Mouse (Mus musculus) megakaryocyte-erythroid progenitor cell, adult 5-6 weeks (primary cell): ENCODE measurements around the gene Ncl. TPM values are rescaled to one million over a fixed set of nuclear protein-coding genes. Genes with fewer than 3 reads are reported as not detected.

ENCODE experiments used
- ATAC-seq: replicated peaks from 2 replicates; pipeline ENCODE4 v1.8.0; 2016; ENCODE audit warnings: mild to moderate bottlenecking, inconsistent platforms; ENCODE audit not compliant: severe bottlenecking, poor library complexity, low FRiP score, low TSS enrichment
- total RNA-seq, 2 experiments: library from RNA; stranded (forward) in 1 of 2; stranded (reverse) in 1 of 2; fragments of 200-1000, 215-1000 nt in 1 of 2; fragments of >200 nt in 1 of 2; fragmentation: Nextera tagmentation in 1 of 2; gene quantifications; 2 replicates each; pipeline ENCODE4 v1.2.3; 2014 to 2017

The Ncl gene
- total RNA-seq, 2 experiments from 2014 or later = 973 to 1,577 TPM

DNA sequence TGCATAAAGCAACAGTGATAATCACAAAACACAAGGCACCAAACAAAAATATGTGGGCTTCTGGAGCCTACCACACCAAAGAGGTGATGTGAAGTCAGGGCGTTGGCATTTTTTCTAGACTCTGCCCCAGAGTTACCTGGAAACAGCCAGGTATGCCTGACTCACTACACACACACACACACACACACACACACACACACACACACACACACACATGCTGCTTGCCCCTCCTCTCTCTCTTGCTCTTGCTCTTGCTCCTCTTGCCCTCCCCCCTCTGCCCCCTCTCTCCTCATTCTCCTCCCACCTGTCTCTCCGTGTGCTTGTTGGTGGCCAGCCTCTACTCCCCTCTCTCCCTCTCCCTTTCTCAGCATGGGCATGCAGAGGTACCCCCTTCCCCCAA is 22.9 kb downstream of the Ncl start:
- ATAC-seq = no peak

DNA sequence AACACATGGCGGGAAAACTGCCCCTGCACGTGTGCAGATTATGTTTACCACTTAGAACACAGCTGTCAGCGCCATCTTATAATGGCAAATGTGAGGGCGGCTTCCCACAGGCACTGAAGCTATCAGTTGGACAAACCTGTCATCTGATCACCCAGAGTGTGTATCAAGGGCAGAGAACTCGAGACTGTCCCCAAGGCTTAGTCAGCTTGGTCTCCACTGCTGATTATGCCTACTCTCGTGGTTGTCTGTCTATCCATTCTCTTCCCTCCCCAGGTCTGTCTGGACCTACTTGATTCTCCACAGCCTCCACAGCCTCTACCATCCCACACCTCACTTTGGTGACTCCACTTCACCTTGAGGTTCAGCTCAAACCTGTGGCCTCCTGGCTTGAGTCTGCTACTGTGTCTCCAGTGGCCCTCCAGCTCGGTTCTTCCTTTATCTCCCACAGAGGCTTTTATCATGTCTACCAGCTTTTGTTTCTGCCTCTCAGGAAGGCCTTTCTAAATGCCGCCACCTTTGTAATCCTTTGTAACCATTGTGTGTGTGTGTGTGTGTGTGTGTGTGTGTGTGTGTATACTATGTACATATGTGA is 38.3 kb downstream of the Ncl start:
- ATAC-seq = peak; percentile 59

DNA sequence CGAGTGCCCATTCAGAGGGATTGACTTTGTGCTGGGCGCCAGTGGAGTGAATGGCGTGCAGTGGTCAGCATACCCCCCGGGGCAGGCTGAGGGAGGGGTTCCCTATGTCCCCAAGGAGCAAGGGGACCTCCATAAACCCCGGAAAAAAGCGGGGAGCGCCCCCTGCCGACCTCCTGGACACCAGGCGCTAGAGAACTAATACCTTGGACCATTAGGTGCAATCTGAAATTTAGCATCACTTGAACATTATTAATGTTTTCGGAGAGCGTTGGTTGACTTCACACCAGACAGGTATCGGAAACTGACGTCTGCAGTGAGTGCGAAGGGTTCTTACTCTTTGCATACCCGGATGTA is 45.5 kb downstream of the Ncl start:
- no peak for ATAC-seq

DNA sequence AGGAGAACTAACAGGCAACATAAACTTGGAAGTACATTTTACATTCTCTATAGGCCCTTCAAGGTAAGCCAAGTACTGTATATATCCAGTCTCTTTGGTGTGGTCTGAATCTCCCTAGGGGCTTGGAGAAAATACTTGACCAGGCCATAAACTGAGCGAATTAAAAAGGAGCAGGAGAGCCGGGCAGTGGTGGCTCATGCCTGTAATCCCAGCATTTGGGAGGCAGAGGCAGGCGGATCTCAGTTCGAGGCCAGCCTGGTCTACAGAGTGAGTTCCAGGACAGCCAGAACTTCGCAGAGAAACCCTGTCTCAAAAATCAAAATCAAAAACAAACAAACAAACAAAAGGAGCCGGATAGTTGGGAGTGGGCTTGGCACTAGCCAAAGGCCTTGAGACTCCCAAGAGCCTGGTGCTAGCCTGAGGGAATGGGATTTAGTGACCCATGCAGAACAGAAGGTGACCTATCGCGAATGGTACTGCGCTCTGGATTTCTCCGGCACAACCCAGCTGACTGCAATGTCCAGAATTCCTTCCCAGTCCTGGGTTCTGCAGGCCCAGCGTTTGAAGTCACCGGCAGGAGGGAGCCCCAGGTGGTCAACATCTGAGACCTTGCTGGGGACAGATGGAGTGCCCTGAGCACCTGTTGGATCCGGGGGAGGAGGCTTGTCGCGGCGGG is 46.0 kb downstream of the Ncl start:
- no peak for ATAC-seq

DNA sequence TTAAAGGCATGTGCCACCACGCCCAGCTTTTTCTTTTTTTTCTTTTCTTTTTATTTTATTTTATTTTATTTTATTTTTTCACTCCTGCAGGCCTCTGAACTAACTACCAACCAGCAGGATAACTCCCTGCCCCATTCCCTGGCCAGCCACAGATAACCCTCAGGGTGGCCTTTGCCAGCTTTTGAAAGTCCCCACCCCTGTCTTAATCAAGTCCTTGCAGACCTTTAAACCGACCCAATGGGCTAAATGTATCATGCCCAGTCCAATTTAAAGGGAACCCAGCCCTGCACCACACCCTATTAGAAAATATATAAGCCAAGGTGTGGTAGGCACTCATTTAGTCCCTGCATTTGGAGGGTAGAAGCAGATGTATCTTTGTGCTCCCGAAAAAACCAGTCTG is 46.9 kb downstream of the Ncl start:
- ATAC-seq = peak; percentile 91

DNA sequence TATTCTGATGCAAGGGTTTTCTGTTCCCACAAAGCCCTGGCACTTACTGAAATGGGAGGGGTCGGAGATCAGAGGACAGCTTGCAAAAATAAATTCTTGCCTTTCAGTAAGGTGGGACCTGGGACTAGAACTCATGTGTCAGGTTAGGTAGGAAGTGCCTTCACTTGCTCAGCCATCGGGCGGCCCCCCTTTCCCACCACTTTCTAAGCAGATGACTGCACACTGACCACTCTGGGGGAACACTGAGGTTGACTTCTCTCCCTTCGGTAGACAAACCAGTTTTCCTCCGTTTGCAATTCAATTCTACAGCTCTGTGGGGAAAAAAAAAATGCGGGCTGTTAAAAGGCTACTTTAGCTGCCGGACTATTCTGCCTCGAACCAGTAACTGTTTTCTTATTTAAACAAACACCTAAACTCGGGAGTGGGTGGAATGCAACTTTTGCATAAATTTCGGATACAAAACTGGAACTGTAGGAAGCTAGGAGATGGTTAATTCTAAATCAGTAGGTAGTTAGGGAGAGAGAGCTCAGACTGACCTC is 47.7 kb downstream of the Ncl start:
- ATAC-seq = no peak

DNA sequence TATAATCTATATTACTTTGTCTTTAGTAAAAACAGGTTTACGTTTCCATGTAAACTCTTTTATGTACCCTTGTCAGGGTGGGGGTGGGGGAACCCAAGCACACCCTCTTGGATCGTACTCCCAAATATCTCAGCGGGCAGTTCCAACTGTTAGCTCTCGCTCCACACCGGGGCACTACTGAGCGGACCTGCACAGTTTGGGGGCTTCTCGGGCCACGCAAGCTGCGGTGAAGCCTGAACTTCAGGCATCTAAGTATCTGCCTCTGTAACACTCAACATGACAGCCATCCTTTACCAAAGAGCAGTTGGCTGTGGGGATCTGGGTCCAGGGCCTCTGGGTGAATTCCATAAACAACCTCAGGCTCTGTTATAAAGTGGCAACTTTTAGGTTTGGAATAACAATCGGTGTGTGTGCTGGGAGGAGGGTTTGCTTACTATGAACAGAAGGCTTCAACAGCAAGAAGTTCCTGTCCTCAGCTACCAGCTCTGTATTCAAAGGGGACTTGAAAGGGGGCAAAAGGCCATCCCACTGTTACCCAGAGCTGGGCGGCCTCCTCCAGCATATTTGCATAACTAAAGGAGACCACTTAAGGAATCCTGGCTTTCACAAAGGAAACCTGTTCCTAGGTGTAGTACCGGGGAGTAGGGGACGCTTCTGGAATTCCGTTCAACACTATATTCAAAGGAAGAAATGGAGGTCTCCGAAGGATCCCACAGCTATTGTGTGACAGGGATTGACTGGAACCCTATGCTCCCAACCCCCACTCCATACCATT is 48.5 kb downstream of the Ncl start:
- no peak for ATAC-seq

DNA sequence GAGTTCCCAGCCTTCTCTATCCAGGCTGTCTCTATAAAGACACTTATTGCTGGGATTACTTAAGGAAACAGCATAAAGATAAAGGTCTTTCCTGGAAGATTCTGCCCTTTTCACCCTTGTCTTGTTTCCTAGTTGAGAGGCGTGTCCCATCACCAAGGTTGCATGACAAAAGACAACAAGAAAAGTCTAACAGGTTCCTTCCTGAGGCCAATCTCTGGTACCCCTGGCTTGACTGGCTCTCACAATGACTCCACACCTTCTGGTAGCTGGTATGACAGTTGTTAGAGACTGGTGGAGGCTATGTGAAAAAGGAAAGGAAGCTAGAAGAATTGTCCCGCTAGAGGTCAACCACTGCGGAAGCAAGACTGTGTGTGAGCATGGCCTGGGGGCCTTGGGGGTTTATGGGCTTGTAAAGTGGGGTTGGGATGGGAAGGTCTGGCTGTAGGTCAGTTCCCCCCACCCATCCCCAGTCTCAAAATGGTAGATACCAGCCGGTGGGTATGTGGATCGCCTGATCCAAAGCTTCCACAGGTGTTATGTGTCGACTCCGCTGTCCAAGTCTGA is 49.8 kb downstream of the Ncl start:
- ATAC-seq = no peak

DNA sequence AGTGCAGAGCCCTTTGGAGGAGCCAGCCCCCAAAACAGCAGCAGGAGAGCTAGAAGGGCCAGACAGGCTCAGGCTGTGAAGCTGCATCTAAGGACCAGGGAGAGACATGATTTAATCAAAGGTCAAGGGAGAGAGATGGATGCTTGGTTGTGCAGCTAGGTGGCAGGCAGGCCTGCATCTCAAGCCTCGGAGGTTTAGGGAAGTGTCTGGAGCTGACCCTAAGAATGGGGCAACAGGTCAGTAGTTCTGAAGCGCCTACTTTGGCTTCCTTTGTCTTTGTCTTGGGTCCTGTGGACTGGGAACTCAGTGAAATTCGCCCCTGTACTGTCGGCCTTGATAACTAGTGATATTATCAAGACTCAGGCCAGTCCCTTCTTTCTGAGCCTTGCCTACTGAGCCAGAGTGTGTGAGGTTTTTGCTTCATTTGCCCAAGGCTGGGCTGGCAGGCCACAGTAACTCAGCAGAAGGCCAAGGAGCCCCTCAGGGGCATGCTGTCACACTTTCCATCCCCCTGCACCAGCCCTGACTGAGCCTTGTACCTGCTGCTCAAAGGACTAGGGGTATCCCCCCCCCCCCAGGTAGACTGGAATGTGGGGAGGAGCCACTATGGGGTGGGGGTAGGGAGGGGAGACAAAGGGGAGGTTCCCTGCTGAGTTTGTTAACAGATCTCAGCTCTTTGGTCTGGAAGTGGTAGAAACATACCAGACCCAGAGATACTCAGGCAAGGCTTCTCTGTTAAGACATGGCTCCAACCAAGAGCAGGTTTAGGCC is 51.1 kb downstream of the Ncl start:
- ATAC-seq = no peak

DNA sequence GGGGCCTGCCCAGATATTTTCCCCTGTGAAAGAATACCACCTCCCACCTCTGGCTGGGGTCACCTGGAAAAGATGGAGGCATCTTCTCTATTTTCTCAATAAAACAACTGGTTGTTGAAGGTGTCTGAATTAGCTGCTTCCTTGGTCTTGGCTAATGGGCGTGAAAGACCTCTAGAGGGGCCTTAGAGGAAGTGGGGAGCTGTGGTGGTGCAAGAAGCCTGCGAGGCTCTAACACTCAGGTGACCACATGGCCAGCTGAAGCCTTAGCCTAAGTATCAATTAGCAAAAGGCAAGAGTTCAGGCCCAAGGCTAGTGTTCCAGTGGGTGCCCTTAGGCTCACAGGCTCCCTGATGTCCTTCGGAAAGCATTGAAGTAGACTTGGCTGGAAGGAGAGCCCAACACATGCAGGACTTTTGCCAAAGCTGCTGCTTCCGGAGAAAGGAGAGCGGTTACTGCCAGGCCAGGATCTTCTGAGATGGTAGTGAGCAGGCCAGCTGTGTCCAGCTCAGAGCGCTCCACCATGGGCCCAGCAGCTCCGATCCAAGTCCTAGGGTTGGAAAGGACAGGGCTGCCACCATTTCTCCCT is 51.9 kb downstream of the Ncl start:
- no peak for ATAC-seq

DNA sequence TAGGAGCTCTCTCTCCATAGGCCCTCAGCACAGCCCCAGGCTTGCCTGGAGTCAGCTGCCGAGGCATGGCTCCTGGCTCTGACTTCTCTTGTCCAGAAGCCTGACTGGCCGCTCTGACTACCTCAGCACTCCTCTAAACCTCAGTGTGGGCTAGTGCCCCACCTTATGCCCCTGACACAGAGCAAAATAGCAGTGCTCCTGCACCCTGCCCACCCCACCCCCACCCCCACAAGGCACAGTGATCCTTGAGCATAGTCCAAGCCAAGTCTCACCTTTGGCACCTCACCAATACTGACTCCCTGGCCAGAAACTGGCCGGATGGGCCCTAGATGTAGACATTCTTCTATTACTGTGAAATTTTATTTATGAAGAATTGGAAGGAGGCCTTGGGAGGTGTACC is 52.5 kb downstream of the Ncl start:
- ATAC-seq = no peak

DNA sequence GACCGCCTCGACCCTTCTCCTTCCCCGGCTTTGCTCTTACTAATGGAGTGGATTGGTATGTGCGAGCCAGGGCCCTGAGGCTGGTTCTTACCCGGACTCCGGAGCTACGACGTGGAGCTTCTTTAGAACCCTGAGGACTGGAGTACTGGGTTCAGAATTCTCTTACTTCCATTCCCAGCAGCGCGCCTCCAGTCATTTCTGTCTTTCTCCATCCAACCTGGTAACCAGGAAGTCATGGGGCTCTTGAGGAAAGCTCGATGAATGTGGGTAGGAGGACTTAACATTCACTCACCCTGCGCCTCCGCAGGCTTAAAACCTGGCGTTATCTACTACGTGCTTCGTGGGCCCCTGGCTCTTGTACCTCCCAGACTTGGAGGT is 55.3 kb downstream of the Ncl start:
- no peak for ATAC-seq

DNA sequence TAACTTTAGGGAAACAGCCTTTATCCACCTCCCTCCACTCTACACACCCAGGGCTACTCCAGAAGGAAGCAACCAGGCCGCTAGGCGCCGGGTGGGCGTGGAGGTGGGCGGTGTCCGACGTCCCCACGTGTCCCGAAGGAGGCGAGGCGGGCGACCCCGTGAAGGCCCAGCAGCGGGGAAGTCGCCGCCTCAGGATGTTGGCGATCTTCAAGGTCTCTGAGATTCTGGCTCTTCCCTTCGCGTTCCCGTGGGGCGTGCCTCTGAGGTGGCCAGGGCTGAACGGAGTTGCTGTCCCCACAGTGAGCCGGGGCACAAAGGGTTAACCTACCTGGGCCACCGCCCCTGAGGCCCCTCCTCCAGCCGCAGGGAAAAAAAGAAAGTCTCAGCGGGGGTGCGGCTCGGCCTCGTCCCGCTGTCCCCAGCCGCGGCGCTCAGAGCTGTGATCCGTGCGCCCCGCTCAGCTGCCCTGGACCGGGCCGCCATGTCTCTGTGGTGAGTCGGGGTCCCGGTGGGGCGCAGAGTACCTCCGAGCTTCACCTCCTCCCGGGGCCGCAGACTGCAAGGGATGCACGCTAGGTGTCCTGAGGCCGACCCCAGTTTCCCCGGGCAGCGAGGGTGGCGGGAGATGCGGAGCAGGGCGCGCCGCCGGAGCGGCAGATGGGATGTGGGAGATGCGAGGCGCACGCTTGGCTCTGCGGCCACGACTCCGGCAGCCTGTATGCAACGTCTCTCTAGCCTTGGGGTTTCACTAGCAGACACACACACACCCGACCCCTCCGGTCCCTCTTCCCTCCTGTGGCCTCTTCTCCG is 55.9 kb downstream of the Ncl start:
- ATAC-seq = peak; percentile 50

DNA sequence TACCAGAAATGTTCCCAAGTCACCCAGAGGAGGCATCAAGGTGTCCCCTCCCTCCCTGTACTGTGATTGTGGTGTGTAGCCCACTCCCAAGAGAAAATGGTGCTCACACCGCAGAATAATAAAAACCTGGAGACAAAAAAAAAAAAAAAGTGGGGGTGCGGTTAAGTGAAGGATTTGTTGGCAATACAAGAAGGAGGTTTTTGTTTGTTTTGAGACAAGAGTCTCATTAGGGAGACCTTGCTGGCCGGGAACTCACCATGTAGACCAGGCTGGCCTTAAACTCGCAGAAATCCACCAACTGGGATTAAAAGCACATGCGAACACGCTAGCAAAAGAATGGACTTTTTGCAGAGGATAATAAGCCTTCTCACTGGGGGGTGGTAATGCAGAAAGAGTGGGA is 56.7 kb downstream of the Ncl start, which contains the start of gene B3gnt7:
B3gnt7 (plus strand) TSS at position 301 of the 400 bp plus-strand sequence.
- no peak for ATAC-seq

DNA sequence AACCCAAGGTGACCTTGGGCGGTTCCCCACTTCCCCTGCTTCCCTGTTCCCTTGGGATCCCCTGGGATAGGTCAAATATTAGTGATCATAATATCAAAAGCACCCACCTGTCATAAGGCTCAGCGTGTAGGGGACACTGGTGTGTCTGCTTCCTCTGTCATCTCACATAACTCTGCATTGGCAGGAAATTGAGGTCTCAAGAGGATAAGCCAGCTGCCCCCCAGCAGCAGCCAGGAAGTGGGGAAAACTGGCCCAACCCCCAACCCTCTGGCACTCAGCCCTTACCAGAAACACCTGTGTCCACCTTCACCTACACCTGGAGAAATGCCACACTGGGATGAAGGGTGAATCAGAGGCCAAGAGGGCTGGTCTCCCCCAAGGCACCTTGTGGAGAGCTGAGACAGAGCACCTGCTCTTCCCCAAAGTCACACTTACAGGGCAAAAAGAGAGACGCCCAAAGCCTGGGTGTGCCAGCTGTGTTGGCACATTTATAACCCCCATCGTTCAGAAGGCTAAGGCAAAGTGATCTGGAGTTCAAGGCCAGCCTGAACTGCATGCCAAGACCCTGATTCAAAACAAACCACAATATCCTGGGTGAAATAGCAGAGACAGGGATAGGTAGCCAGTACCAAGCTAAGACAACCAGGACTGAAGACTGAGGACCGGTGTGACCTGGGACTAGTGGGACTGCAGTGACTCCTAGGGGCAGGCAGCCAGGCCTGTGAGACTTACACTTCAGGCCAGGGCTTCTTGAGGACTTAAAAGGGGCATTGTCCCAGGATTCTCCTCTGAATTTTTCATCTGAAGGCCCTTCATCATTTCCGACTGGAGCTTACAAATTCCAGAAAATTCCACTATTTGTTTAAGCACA is 57.7 kb downstream of the Ncl start:
- no peak for ATAC-seq

DNA sequence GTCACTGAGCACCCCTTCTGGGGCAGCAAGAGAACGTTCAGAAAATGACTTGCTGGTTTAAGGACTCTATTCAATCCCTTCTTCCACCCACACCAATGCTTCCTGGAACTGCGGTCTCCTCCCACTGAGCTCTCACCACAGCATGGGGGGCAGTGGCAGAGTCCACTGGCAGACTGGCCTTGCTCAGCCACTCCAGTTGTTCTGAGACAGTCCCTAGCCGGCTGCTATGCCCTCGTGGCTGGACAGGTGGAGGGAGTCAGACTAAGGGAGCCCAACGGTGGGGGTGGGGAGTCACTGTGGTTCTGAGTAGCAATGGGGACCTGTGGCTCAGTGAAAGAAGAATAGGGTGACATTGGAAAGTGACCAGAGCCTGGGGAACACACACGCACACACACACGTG is 58.5 kb downstream of the Ncl start:
- 0 out of 2 replicates have a peak, but pooled peaks have one; percentile 16 for ATAC-seq

DNA sequence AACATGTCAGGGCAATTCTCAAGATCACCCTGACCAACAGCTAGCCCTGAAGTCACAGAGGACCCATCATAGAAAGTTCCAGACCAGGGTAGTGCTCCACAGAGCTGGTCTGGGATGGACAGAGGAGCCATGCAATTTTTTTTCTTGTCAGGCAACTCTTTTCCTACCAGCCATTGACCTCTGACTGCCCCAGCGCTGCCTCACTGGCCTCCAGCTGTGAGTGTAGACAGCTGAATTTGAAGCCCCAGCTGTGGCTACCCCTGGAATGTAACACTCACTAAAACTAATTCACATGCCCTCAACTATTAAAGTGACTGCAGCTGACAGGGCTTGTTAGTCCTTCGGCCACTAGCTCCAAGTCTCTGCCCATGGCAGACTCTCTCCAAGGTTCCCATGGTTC is 59.1 kb downstream of the Ncl start:
- no peak for ATAC-seq
